Mouse (Mus musculus) liver, adult 2 months (tissue): ENCODE measurements around the gene Gm20532. TPM values are rescaled to one million over a fixed set of nuclear protein-coding genes. Genes with fewer than 3 reads are reported as not detected.

ENCODE experiments used
- DNase-seq: peaks from one replicate; pipeline ENCODE4 v3.0.0-alpha.2; 2011; ENCODE audit warnings: low read depth, low spot score; ENCODE audit errors: extremely low read depth
- H3K27ac ChIP-seq: fragments of 200-500 bp; replicated peaks from 2 replicates; pipeline ENCODE4 v1.5.1; 2012; ENCODE audit warnings: low read depth, mild to moderate bottlenecking, control low read depth, inconsistent platforms, low read length; ENCODE audit not compliant: insufficient read depth
- H3K27me3 ChIP-seq: fragments of 200-500 bp; 2 replicates; pipeline ENCODE4 v1.6.1; 2012; ENCODE audit warnings: mild to moderate bottlenecking, moderate library complexity, low read length, inconsistent platforms; ENCODE audit not compliant: control insufficient read depth, insufficient read depth
- H3K36me3 ChIP-seq: fragments of 200-500 bp; 2 replicates; pipeline ENCODE4 v1.6.1; 2012; ENCODE audit warnings: low read length, inconsistent platforms; ENCODE audit not compliant: control insufficient read depth, insufficient read depth
- H3K4me1 ChIP-seq: fragments of 200-500 bp; 2 replicates; pipeline ENCODE4 v1.6.1; 2011; ENCODE audit warnings: low read length; ENCODE audit not compliant: control insufficient read depth, insufficient read depth
- H3K4me3 ChIP-seq: fragments of 200-500 bp; 2 replicates; pipeline ENCODE4 v1.5.1; 2011; ENCODE audit warnings: low read depth, mild to moderate bottlenecking, control low read depth, low read length, moderate library complexity; ENCODE audit not compliant: insufficient read depth
- H3K79me2 ChIP-seq: fragments of 200-500 bp; 2 replicates; pipeline ENCODE4 v1.6.1; 2012; ENCODE audit warnings: inconsistent platforms, mild to moderate bottlenecking, low read length, moderate library complexity; ENCODE audit not compliant: control insufficient read depth, insufficient read depth
- H3K9ac ChIP-seq: fragments of 200-500 bp; 2 replicates; pipeline ENCODE4 v1.6.1; 2012; ENCODE audit warnings: low read depth, mild to moderate bottlenecking, control low read depth, inconsistent platforms, low read length
- CTCF ChIP-seq: fragments of 200-500 bp; IDR thresholded peaks from 2 replicates; pipeline ENCODE4 v1.5.1; 2011; ENCODE audit warnings: low read depth, low read length, control low read depth
- POLR2A ChIP-seq: fragments of 200-500 bp; IDR thresholded peaks from 2 replicates; pipeline ENCODE4 v1.6.1; 2011; ENCODE audit warnings: low read length, control low read depth; ENCODE audit not compliant: insufficient read depth; ENCODE audit errors: extremely low read depth
- WGBS: fragments of 180-500 bp; shearing (Covaris S2); methylation state at CpG from one replicate; pipeline ENCODE4 v1.1.7; 2018; 5-methylcytosine and 5-hydroxymethylcytosine counted together
- polyA plus RNA-seq: library from polyadenylated mRNA; depleted of rRNA; stranded (reverse); fragments of >200 nt; gene quantifications from 2 replicates; pipeline ENCODE4 v1.2.3, GENCODE M21; 2012
- total RNA-seq: library from RNA; depleted of rRNA; stranded (reverse); fragments of >200 nt; gene quantifications from 2 replicates; pipeline ENCODE4 v1.2.3, GENCODE M21; 2014

Gm20532 gene
- total and polyA plus RNA-seq, 2 experiments: not detected

GRCm38 (mm10) chr2:26625419-26625818 lies 39.0 kb downstream of the Gm20532 start:
- Histone ChIP-seq H3K4me3 (no peak overlapping the region), H3K9ac (no peak overlapping the region), H3K36me3 (no peaks in the 10 kb centered on the region), H3K79me2 (no peaks in the 10 kb centered on the region), H3K4me1 (no peaks in the 10 kb centered on the region), H3K27ac (no peak overlapping the region), H3K27me3 (peaks cover 3% of the 10 kb centered on the region; the same call in 1 of the 2 replicates)
- WGBS: 84% methylated on average over 3 of the region's 3 CpGs
- TF ChIP-seq CTCF: no peak
- TF ChIP-seq POLR2A: no peak
- no peak for DNase-seq

DNA sequence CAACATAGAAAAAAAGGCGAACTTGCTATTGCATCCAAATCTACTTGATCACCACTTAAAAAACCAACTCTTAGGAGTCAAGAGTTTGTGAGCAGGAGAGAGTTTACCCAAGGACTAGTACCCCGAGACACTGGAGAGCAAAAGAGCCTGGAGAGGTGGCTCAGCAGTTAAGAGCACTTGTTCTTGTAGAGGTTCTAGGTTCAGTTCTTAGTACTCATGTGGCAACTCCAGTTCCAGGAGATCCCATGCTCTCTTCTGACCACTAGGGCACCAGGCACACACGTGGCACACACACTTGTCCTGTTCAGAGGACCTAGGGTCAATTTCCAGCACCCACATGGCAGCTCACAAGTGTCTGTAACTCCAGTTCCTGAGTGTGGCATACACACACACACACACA lies 39.6 kb downstream of the Gm20532 start:
- Histone ChIP-seq H3K79me2 (no peaks in the 10 kb centered on the region), H3K4me1 (no peaks in the 10 kb centered on the region), H3K27me3 (peaks cover 3% of the 10 kb centered on the region; the same call in 1 of the 2 replicates), H3K4me3 (no peak overlapping the region), H3K36me3 (no peaks in the 10 kb centered on the region), H3K9ac (no peak overlapping the region), H3K27ac (no peak overlapping the region)
- 53% methylated on average over 3 of the region's 3 CpGs for WGBS
- peak; percentile 63 for DNase-seq
- TF ChIP-seq CTCF: peak; percentile 27; the same call in 1 of the 2 replicates
- no peak for TF ChIP-seq POLR2A

GRCm38 (mm10) chr2:26627921-26628739 lies 41.7 kb downstream of the Gm20532 start, which contains the start of gene Fam69b:
TSS of gene Fam69b (plus strand) at chr2:26628457.
- Histone ChIP-seq H3K79me2 (no peaks in the 10 kb centered on the region), H3K4me3 (peak within 1 kb of the TSS; percentile 53), H3K27ac (no peak within 1 kb of the TSS), H3K27me3 (peaks cover 3% of the 10 kb centered on the region; the same call in 1 of the 2 replicates), H3K4me1 (no peaks in the 10 kb centered on the region), H3K36me3 (no peaks in the 10 kb centered on the region), H3K9ac (peak within 1 kb of the TSS; percentile 72)
- no peak for DNase-seq
- TF ChIP-seq CTCF: no peak
- no peak for TF ChIP-seq POLR2A
- WGBS: 3% methylated on average over 68 of the region's 70 CpGs

DNA sequence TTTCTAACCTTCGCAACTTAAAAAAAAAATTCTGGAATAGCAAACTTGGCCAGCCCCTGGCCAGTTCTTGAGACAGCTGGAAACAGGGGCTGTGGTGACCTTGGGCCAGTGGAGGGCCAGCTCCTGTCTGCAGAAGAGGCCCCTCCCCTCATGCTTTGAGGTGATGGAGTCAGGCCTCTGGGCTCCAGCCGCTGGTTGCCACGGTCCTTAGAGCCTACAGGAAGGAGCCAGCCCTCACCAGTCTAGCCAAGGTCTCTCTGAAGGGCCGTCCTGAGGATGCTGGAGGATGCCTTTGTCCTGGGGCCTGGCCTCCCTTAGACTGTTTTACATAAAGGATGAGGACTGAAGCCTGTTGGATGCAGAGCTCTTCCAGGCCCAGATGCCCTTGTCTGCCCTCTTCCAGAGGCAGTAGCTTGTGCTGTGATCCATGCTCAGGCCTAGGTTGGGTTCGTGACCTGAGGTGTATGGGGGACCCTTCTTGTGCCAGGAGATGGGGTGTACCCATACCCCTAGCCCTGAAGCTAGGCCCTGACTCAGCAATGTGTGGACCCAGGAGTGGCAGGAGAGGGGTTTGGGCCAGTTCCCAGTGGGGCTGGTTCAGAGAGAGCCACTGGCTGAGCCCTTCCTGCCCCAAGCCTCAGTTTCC lies 42.5 kb downstream of the Gm20532 start:
- H3K4me1 ChIP-seq: no peaks in the 10 kb centered on the region
- WGBS: 59% methylated on average over 5 of the region's 5 CpGs
- peaks cover 3% of the 10 kb centered on the region; the same call in 1 of the 2 replicates for H3K27me3 ChIP-seq
- peak overlapping the region; percentile 72; the same call in 1 of the 2 replicates for H3K9ac ChIP-seq
- no peaks in the 10 kb centered on the region for H3K79me2 ChIP-seq
- no peak overlapping the region for H3K27ac ChIP-seq
- no peak for DNase-seq
- TF ChIP-seq POLR2A (no peak), CTCF (no peak)
- H3K4me3 ChIP-seq: peak overlapping the region; percentile 53; the same call in 1 of the 2 replicates
- H3K36me3 ChIP-seq: no peaks in the 10 kb centered on the region

GRCm38 (mm10) chr2:26632541-26633395 lies 46.3 kb downstream of the Gm20532 start:
- Histone ChIP-seq H3K4me3 (no peak overlapping the region), H3K9ac (no peak overlapping the region), H3K4me1 (no peaks in the 10 kb centered on the region), H3K27me3 (peaks cover 2% of the 10 kb centered on the region; the same call in 1 of the 2 replicates), H3K36me3 (peaks cover 15% of the 10 kb centered on the region), H3K27ac (no peak overlapping the region), H3K79me2 (no peaks in the 10 kb centered on the region)
- 88% methylated on average over 16 of the region's 16 CpGs for WGBS
- DNase-seq: no peak
- TF ChIP-seq POLR2A (no peak), CTCF (no peak)
